Mouse (Mus musculus) lung, embryonic 14.5 days (tissue): ENCODE measurements at regions not wholly inside any gene's neighbourhood (a gene's known extent, or its start where the extent isn't known, plus 50 kb on each side); places are given as distances from the start of the nearest gene placed in this dataset. TPM values are rescaled to one million over a fixed set of nuclear protein-coding genes. Genes with fewer than 3 reads are reported as not detected.

Experiments used
- ATAC-seq: fragments of 200-750 bp; cut with Nextera tagmentation; 2 replicates; pipeline ENCODE4 v1.8.0; 2017; ENCODE audit warnings: mild to moderate bottlenecking, moderate TSS enrichment, moderate library complexity; ENCODE audit not compliant: insufficient read depth
- DNase-seq: peaks from one replicate; pipeline ENCODE4 v3.0.0-alpha.2; 2015
- H3K27ac ChIP-seq: fragments of 300-500 bp; sonication (generic); 2 replicates; pipeline ENCODE4 v1.5.1; 2014; ENCODE audit warnings: low read depth, mild to moderate bottlenecking, moderate library complexity
- H3K27me3 ChIP-seq: fragments of 300-500 bp; sonication (generic); 2 replicates; pipeline ENCODE4 v1.6.1; 2014; ENCODE audit warnings: low read length, control low read depth; ENCODE audit not compliant: insufficient read depth
- H3K36me3 ChIP-seq: fragments of 300-500 bp; sonication (generic); 2 replicates; pipeline ENCODE4 v1.6.1; 2014; ENCODE audit warnings: control low read depth; ENCODE audit not compliant: insufficient read depth
- H3K4me1 ChIP-seq: fragments of 300-500 bp; sonication (generic); 2 replicates; pipeline ENCODE4 v1.6.1; 2014; ENCODE audit warnings: antibody characterized with exemption, control low read depth; ENCODE audit not compliant: insufficient read depth
- H3K4me2 ChIP-seq: fragments of 300-500 bp; sonication (generic); 2 replicates; pipeline ENCODE4 v1.6.1; 2014; ENCODE audit warnings: mild to moderate bottlenecking
- H3K4me3 ChIP-seq: fragments of 300-500 bp; sonication (generic); 2 replicates; pipeline ENCODE4 v1.5.1; 2014; ENCODE audit warnings: low read depth, low read length
- H3K9ac ChIP-seq: fragments of 300-500 bp; sonication (generic); 2 replicates; pipeline ENCODE4 v1.6.1; 2014
- H3K9me3 ChIP-seq: fragments of 300-500 bp; sonication (generic); 2 replicates; pipeline ENCODE4 v1.6.1; 2016; ENCODE audit warnings: low read depth, low read length, control low read depth
- CTCF ChIP-seq: IDR thresholded peaks from 2 replicates; pipeline ENCODE4 v1.5.1; 2016; ENCODE audit warnings: antibody characterized with exemption, low read depth
- WGBS: fragments of 180-500 bp; shearing (Covaris S2); extraction: QIAGEN DNeasy Blood & Tissue Kit; methylation state at CpG from one replicate; pipeline ENCODE4 v1.1.7; 2014; 5-methylcytosine and 5-hydroxymethylcytosine counted together
- microRNA counts: library from miRNA; unstranded; fragments of <30 nt; microRNA quantifications from one replicate; lab custom pipeline; 2016
- microRNA-seq: library from miRNA; unstranded; fragments of <30 nt; microRNA quantifications from one replicate; pipeline ENCODE4, GENCODE M21; 2016; ENCODE audit warnings: borderline number of aligned reads

DNA sequence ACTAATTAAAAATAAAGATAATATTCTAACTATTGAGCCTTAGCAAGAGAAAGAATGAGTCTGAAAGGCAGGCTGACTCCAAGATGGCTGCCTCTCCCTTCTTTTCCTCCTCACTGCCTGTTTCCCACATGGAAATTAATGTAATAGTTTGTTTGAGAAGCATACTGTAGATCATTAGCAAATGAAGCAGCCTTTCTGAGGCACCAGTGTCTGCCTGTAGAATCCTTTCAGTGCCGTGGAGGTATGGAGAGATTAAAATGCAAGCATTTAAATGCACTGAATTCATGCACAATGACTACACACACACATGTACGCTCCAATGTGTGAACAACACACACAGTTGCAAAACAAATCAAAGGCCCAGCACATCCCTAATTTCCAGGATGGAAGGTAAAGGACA lies 159.5 kb upstream of the Tmem161b start:
- Histone ChIP-seq H3K4me1 (no peaks in the 10 kb centered on the region), H3K9ac (no peak overlapping the region), H3K27me3 (no peaks in the 10 kb centered on the region), H3K27ac (no peak overlapping the region), H3K9me3 (no peaks in the 10 kb centered on the region), H3K4me3 (no peak overlapping the region), H3K36me3 (no peaks in the 10 kb centered on the region), H3K4me2 (no peak overlapping the region)
- ATAC-seq: no peak
- DNase-seq: no peak
- no peak for TF ChIP-seq CTCF
- WGBS: 80% methylated on average over 2 of the region's 2 CpGs

DNA sequence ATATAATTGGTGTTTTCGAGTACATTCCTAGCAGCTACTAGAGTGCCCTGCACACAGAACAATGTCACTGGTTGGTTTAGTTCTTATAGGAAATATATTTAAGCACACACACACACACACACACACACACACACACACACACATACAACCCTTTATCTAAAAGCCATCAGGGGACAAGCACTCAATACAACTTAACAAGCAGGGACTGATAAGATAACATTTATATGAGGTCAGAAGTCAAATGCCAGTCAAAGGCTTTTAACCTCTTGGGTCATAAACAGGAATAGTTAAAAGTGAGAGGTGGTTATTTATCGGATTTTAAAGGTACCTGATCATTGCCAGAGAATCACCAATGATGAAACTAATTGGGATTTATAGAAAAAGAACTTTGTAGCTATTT lies 158.7 kb upstream of the Tmem161b start:
- WGBS: 28% methylated on average over 2 of the region's 2 CpGs
- no peak for TF ChIP-seq CTCF
- no peak for ATAC-seq

DNA sequence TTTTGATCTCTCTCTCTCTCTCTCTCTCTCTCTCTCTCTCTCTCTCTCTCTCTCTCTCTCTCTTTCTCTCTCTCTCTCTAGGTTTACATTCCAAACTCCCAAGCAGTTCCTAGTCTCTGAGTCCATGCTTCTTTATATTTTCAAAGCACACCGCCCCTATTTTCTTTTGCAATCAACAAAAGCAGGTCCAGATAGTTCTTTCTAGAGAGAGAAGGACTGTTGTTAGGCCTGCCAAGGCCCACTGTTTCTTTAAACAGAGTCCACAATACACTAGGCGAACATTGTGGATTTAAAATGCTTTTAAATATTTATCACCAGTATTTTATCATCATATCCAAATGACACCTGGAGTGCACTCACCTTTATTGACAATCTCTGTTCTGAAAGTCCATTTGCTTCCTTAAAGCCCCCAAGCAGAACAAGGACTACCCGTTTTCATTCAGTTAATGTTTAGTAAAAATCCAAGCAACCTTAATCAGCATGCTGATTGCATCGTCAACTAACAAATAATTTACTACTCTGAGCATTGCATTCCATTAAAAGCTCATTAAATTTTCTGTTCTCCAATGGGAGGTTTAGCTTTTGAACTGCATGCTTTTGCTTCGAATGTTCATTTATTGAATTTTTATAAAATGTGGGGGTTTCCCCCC lies 157.7 kb upstream of the Tmem161b start:
- no peaks in the 10 kb centered on the region for H3K9me3 ChIP-seq
- H3K27me3 ChIP-seq: no peaks in the 10 kb centered on the region
- no peaks in the 10 kb centered on the region for H3K36me3 ChIP-seq
- no peak overlapping the region for H3K27ac ChIP-seq
- H3K4me2 ChIP-seq: no peak overlapping the region
- no peak for DNase-seq
- WGBS: 52% methylated on average over 5 of the region's 5 CpGs
- no peaks in the 10 kb centered on the region for H3K4me1 ChIP-seq
- no peak overlapping the region for H3K4me3 ChIP-seq
- no peak for TF ChIP-seq CTCF
- ATAC-seq: no peak
- H3K9ac ChIP-seq: no peak overlapping the region

More for the DNA sequence above, 158.7 kb upstream of the Tmem161b start:
- H3K4me3 ChIP-seq: no peak overlapping the region
- H3K9ac ChIP-seq: no peak overlapping the region
- H3K27me3 ChIP-seq: no peaks in the 10 kb centered on the region
- H3K4me2 ChIP-seq: no peak overlapping the region
- no peaks in the 10 kb centered on the region for H3K36me3 ChIP-seq
- no peaks in the 10 kb centered on the region for H3K4me1 ChIP-seq
- no peak for DNase-seq
- H3K27ac ChIP-seq: no peak overlapping the region
- H3K9me3 ChIP-seq: no peaks in the 10 kb centered on the region

DNA sequence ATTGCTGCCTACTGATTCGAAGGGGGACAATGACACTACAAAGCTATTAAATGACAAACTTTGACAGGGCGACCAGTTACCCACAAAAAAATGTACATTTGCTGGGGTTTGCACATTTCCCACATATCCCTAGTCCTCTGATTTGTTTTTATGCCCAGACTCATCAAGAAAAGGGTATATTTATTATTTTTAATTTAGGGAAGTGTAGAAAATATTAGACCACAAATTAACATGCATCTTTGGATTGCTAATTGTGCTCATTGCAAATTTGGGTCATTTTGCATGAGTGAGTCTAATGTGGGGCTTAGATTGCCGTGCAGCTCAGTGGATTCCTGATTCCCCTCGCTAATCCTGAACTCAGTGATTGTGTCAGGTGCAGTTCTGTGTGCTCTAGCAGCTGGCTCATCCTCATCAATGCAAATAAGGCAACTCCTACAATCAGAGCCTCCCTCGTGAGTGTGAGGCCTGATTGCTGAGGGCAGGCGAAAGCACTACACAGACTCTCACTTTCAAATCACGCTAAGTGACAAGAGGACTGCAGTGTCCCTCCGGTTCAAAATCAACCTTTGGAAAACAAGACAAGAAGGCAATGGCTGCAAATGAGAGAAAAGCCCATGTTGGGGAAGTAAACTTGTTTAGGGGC lies 156.7 kb upstream of the Tmem161b start:
- Histone ChIP-seq H3K36me3 (no peaks in the 10 kb centered on the region), H3K4me3 (no peak overlapping the region), H3K27me3 (no peaks in the 10 kb centered on the region), H3K27ac (no peak overlapping the region), H3K4me2 (no peak overlapping the region), H3K9ac (no peak overlapping the region), H3K4me1 (no peaks in the 10 kb centered on the region), H3K9me3 (no peaks in the 10 kb centered on the region)
- 59% methylated on average over 8 of the region's 8 CpGs for WGBS
- ATAC-seq (no peak), DNase-seq (no peak)
- no peak for TF ChIP-seq CTCF

DNA sequence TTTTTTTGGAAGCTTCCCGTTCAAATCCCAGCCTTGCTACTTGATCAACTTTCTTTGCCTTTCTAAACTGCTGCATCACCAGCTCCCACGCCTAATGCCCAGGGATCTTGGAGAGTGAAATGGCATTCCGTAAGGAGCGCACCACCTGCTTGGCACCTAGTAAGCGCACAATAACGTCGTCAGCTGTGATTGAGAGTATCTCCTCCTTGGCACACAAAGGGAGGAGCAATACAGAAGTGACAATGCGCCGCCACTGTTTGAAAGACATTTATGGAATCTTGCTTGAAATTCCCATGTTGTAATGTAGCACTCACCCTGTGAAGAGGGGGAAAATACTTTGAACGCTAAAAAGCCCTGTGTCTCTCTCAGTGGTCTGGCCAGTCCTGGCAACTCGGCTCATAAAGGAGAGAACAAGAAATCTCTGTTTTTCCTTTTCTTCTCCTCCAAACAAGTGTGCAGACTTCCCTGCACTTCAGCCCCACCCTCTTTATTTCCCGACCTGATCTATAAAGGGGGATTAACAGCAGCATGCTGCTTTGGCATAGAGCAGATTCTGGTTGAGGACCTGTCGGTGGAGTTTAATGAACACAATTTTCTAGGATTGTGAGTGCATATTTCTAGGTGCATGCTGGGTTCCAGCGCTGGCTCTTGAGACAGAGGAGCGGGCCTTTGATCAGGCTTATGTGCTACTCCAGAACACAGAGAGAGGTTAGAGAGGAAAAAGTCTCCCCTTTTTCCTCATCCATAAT lies 155.7 kb upstream of the Tmem161b start:
- H3K4me1 ChIP-seq: no peaks in the 10 kb centered on the region
- TF ChIP-seq CTCF: no peak
- no peak for ATAC-seq
- no peaks in the 10 kb centered on the region for H3K9me3 ChIP-seq
- H3K4me2 ChIP-seq: no peak overlapping the region
- H3K9ac ChIP-seq: no peak overlapping the region
- H3K4me3 ChIP-seq: no peak overlapping the region
- no peaks in the 10 kb centered on the region for H3K27me3 ChIP-seq
- DNase-seq: no peak
- 58% methylated on average over 15 of the region's 15 CpGs for WGBS
- H3K36me3 ChIP-seq: no peaks in the 10 kb centered on the region
- no peak overlapping the region for H3K27ac ChIP-seq

DNA sequence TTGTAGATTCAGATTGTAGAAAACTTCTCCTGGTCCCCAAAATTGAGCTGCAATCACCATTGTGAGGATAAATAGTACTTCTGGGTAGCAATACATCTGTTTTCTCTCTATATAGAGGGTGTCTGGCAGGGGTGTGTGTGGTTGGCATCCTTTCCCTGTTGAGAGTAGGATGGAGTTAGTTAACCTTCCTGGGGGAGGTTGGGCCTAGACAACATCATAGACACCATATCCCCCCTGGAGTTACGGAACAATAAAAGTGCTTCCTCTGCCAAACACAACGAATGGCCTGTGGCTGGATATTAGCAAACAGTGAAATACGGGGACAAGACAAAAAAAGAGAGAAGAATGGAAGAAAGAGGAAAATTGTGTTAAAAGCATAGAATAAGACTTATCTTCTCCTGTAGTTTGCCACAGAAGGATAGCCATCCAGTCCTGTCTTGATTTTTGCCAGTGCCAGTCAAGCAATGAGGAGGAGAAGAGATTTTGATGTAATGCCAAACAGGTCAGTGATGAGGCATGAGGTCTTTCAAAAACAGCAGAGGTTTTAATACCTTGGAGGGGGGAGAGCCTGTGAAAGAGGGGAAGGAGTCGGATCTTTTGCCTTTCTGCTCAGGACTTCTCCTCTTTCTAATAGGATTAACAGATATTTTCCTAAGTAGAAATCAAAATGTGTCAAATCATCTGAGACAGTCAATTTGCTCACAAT lies 155.0 kb upstream of the Tmem161b start:
- 57% methylated on average over 4 of the region's 4 CpGs for WGBS
- H3K4me2 ChIP-seq: no peak overlapping the region
- no peaks in the 10 kb centered on the region for H3K9me3 ChIP-seq
- no peak overlapping the region for H3K9ac ChIP-seq
- DNase-seq: no peak
- no peaks in the 10 kb centered on the region for H3K36me3 ChIP-seq
- H3K27me3 ChIP-seq: no peaks in the 10 kb centered on the region
- TF ChIP-seq CTCF: no peak
- ATAC-seq: no peak
- H3K4me1 ChIP-seq: no peaks in the 10 kb centered on the region
- H3K4me3 ChIP-seq: no peak overlapping the region
- no peak overlapping the region for H3K27ac ChIP-seq

DNA sequence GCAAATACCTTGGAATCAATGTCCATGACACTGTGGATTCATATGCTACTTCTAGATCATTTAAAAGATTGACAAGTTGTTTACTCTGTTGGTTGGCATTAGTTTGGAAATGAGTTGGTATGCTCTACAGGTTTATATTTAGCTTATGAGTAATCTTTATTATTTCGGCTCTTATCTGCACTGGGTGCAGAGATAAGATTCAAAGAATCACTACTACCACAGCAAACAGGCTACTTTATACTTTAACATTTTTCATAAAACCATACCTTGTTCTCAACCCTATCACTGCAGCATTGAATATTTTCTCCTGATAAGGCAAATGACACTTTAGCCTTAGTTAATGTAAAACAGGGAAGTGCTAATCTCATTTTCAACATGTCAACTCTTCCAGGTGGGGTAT lies 153.7 kb upstream of the Tmem161b start:
- Histone ChIP-seq H3K4me2 (no peak overlapping the region), H3K27ac (no peak overlapping the region), H3K27me3 (no peaks in the 10 kb centered on the region), H3K4me1 (no peaks in the 10 kb centered on the region), H3K4me3 (no peak overlapping the region), H3K36me3 (no peaks in the 10 kb centered on the region), H3K9me3 (no peaks in the 10 kb centered on the region), H3K9ac (no peak overlapping the region)
- 50% methylated on average over 1 of the region's 1 CpGs for WGBS
- DNase-seq (no peak), ATAC-seq (no peak)
- TF ChIP-seq CTCF: no peak

MicroRNA genes in the stretch of these regions (microRNA counts, 519-probe panel; counts per million panel counts)
- 30.5 counts per million for microRNA mmu-miR-9 (lab: Ali Mortazavi, UCI)

Small RNA genes in the stretch of these regions (microRNA-seq; reads per million reads assigned to microRNA genes)
- not detected for gene Mir9-2
